Mouse (Mus musculus): Measurements from ENCODE around the gene Megf6. TPM values are rescaled to one million over a fixed set of nuclear protein-coding genes. Genes with fewer than 3 reads are reported as not detected.

The Megf6 gene
- 30.3 and 37.3 TPM in 2 replicates for polyA plus RNA-seq (2014; fragmentation: Nextera tagmentation; extraction: Ambion mirVana)

DNA sequence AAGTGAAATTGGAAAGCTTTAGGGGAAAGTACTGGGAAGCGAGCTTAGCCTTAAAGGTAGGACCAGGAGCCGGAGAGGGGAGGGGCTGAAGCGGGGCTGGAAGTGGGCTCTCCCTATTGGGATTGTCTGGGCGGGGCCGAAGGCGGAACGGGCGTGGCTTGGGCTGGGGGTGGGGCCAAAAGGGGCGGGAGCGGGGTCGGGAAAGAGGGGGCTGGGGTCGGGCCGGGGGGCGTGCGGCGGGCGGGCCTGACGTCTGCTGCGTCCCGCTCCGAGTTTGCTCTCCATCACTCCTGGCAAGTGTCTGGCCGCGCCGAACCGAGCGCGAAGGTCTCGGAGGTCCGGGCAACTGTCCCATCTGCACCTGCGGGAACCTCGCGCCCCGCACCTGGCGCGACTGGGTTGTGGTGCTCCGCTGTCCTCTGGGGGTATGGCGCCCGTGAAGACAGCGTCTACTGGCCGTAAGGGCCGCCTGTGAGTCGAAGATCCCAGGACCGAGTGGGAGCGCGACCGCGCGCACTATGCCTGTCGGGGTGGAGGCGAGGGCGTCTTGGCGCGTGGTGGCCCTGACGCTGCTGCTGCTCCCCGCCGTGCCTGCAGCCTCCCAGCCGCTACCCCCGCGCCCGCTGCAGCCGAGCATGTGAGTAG, at the start of gene Megf6:
Megf6 (plus strand) TSS at position 225 of the 645 bp plus-strand sequence.
- DNase-seq (ENCODE audit: low spot score) (peak; percentile 89), ATAC-seq (ENCODE audit: insufficient number of reproducible peaks, low FRiP score, low TSS enrichment, low read depth) (peak; percentile 80)
- Histone ChIP-seq H3K4me1 (ENCODE audit: control insufficient read depth, insufficient read depth, low read length) (peaks cover 26% of the 10 kb centered on the region), H3K4me2 (ENCODE audit: low read depth, severe bottlenecking) (peak within 1 kb of the TSS; percentile 98), H3K4me3 (ENCODE audit: low read depth, low read length) (peak within 1 kb of the TSS; percentile 71), H3K9me3 (ENCODE audit: control insufficient read depth, low read length) (no peaks in the 10 kb centered on the region), H3K27ac (replicated peaks; ENCODE audit: low read depth, low read length) (peak within 1 kb of the TSS; percentile 70), H3K36me3 (ENCODE audit: control insufficient read depth, insufficient read depth, low read length) (no peaks in the 10 kb centered on the region), H3K27me3 (ENCODE audit: control insufficient read depth, insufficient read depth, low read length) (peaks cover 11% of the 10 kb centered on the region; the same call in 1 of the 2 replicates), H3K9ac (ENCODE audit: low read length) (peak within 1 kb of the TSS; percentile 72)
- under 1% methylated on average over 61 of the region's 61 CpGs for WGBS

DNA sequence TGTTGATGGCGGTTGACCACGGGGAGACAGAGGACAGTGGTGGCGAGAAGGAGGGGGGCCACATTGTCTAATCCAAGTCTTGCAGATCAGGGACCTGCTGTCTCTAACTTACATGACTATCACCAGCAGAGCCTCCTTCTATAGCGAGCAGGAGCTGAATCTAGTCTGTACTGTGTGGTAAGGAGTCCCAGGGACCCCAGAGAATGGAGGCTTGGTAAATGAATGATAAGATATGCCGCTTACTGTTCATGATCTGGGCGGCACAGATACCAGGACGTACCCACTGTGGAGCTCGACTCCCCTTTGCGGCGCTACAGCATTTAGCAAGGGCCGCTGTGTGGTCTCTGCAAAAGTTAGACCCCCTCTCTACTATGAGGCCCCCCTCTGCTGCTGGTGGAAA, 48.7 kb upstream of the Megf6 start:
- no peak for ATAC-seq (ENCODE audit: insufficient number of reproducible peaks, low FRiP score, low TSS enrichment, low read depth)
- Histone ChIP-seq H3K4me3 (ENCODE audit: low read depth, low read length) (no peak overlapping the region), H3K9ac (ENCODE audit: low read length) (no peak overlapping the region), H3K4me1 (ENCODE audit: control insufficient read depth, insufficient read depth, low read length) (no peaks in the 10 kb centered on the region), H3K27me3 (ENCODE audit: control insufficient read depth, insufficient read depth, low read length) (0 out of 2 replicates have a peak, but pooled peaks cover 3% of the 10 kb centered on the region), H3K9me3 (ENCODE audit: control insufficient read depth, low read length) (no peaks in the 10 kb centered on the region), H3K27ac (replicated peaks; ENCODE audit: low read depth, low read length) (no peak overlapping the region), H3K4me2 (ENCODE audit: low read depth, severe bottlenecking) (no peak overlapping the region), H3K36me3 (ENCODE audit: control insufficient read depth, insufficient read depth, low read length) (no peaks in the 10 kb centered on the region)
- 76% methylated on average over 11 of the region's 11 CpGs for WGBS
- no peak for DNase-seq (ENCODE audit: low spot score)

DNA sequence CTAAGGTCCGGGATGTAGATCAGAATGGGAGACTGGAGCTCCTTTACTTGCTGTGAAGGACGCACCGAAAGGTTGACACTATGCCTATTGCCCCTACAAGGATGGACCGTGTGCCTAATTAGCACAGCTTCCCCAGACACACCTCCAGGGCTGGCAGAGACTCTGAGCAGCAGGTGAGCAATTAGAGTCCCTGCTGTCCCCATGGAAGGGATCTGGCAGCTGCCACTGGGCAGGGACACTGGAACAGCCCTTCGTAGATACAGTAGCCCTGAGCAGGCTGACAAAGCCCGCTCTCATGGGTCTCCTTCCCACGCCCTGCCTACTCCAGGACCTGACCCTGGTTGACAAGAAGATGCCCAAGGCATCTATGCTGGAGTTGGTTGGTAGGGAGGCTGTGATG, 48.2 kb upstream of the Megf6 start:
- 69% methylated on average over 7 of the region's 7 CpGs for WGBS
- no peak for DNase-seq (ENCODE audit: low spot score)
- Histone ChIP-seq H3K4me2 (ENCODE audit: low read depth, severe bottlenecking) (no peak overlapping the region), H3K27me3 (ENCODE audit: control insufficient read depth, insufficient read depth, low read length) (0 out of 2 replicates have a peak, but pooled peaks cover 3% of the 10 kb centered on the region), H3K27ac (replicated peaks; ENCODE audit: low read depth, low read length) (no peak overlapping the region), H3K36me3 (ENCODE audit: control insufficient read depth, insufficient read depth, low read length) (no peaks in the 10 kb centered on the region), H3K4me3 (ENCODE audit: low read depth, low read length) (no peak overlapping the region), H3K9me3 (ENCODE audit: control insufficient read depth, low read length) (no peaks in the 10 kb centered on the region), H3K9ac (ENCODE audit: low read length) (no peak overlapping the region), H3K4me1 (ENCODE audit: control insufficient read depth, insufficient read depth, low read length) (no peaks in the 10 kb centered on the region)
- no peak for ATAC-seq (ENCODE audit: insufficient number of reproducible peaks, low FRiP score, low TSS enrichment, low read depth)

DNA sequence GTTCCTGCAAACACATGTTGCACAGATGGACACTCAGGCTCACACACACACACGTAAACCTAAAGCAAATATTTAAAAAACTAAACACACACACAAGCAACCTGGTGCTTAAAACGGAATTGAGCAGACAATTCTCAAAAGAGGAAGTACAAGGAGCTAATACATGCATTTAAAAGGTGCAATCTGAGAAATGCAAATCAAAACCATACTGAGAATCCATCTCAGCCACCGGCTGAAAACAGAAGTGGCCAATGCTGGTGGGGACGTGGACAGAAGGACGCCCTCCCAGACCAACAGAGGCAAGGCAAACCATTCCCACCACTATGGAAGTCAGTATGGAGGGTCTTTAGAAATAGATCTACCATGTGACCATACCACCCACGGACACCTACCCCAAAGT, 47.0 kb upstream of the Megf6 start:
- WGBS: 80% methylated on average over 6 of the region's 6 CpGs
- Histone ChIP-seq H3K36me3 (ENCODE audit: control insufficient read depth, insufficient read depth, low read length) (no peaks in the 10 kb centered on the region), H3K9ac (ENCODE audit: low read length) (no peak overlapping the region), H3K27ac (replicated peaks; ENCODE audit: low read depth, low read length) (no peak overlapping the region), H3K27me3 (ENCODE audit: control insufficient read depth, insufficient read depth, low read length) (0 out of 2 replicates have a peak, but pooled peaks cover 3% of the 10 kb centered on the region), H3K4me3 (ENCODE audit: low read depth, low read length) (no peak overlapping the region), H3K4me2 (ENCODE audit: low read depth, severe bottlenecking) (no peak overlapping the region), H3K9me3 (ENCODE audit: control insufficient read depth, low read length) (no peaks in the 10 kb centered on the region), H3K4me1 (ENCODE audit: control insufficient read depth, insufficient read depth, low read length) (no peaks in the 10 kb centered on the region)
- DNase-seq (ENCODE audit: low spot score): no peak
- no peak for ATAC-seq (ENCODE audit: insufficient number of reproducible peaks, low FRiP score, low TSS enrichment, low read depth)

DNA sequence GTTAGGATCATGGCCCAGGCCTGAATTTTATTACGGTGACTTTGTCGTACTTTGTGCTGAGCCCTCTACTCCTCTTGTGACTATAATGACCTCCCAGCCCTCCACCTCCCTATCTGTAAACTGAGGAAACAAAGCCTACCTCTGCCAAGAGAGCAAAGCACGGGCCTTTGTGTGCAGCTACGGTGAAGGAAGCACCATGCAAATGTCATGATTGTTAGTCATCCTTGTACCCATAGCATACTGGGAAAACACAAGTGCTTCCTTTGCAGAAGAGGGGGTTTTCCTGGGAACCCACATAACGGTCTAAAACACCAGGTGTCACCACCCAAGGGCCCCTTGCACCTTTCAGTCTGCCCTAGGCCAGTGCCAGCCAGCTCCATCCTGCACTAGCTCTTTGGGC, 45.3 kb upstream of the Megf6 start:
- 0 out of 2 replicates have a peak, but pooled peaks cover 3% of the 10 kb centered on the region for H3K27me3 ChIP-seq (ENCODE audit: control insufficient read depth, insufficient read depth, low read length)

DNA sequence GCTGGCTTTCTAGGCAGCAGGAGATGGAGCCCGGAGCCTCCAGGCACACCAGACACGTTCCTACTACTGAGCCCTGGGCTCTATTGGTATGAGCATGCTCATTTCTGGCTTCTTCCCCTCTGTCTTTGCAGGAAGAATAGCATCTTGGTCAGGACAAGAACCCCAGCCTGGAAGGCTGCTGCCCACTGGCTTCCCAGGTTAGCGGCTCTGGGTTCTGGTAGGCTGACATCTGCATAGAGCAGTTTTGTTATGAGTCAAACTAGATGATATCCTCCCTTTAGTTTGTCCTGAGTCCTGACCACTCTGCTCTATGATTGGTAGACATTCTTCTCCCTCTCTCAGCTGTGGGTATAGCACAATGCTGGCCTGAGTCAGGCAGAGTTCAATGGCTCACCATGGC, 43.3 kb upstream of the Megf6 start:
- no peak for ATAC-seq (ENCODE audit: insufficient number of reproducible peaks, low FRiP score, low TSS enrichment, low read depth)
- WGBS: 78% methylated on average over 3 of the region's 3 CpGs
- H3K9me3 ChIP-seq (ENCODE audit: control insufficient read depth, low read length): no peaks in the 10 kb centered on the region
- H3K27ac ChIP-seq (replicated peaks; ENCODE audit: low read depth, low read length): no peak overlapping the region
- H3K4me1 ChIP-seq (ENCODE audit: control insufficient read depth, insufficient read depth, low read length): no peaks in the 10 kb centered on the region
- H3K4me2 ChIP-seq (ENCODE audit: low read depth, severe bottlenecking): no peak overlapping the region
- no peak overlapping the region for H3K4me3 ChIP-seq (ENCODE audit: low read depth, low read length)
- 0 out of 2 replicates have a peak, but pooled peaks cover 3% of the 10 kb centered on the region for H3K27me3 ChIP-seq (ENCODE audit: control insufficient read depth, insufficient read depth, low read length)
- no peak for DNase-seq (ENCODE audit: low spot score)
- no peaks in the 10 kb centered on the region for H3K36me3 ChIP-seq (ENCODE audit: control insufficient read depth, insufficient read depth, low read length)
- H3K9ac ChIP-seq (ENCODE audit: low read length): no peak overlapping the region

More for the DNA sequence above, 45.3 kb upstream of the Megf6 start:
- no peak overlapping the region for H3K4me3 ChIP-seq (ENCODE audit: low read depth, low read length)
- H3K9me3 ChIP-seq (ENCODE audit: control insufficient read depth, low read length): no peaks in the 10 kb centered on the region
- no peak overlapping the region for H3K4me2 ChIP-seq (ENCODE audit: low read depth, severe bottlenecking)
- no peak overlapping the region for H3K27ac ChIP-seq (replicated peaks; ENCODE audit: low read depth, low read length)
- no peak for ATAC-seq (ENCODE audit: insufficient number of reproducible peaks, low FRiP score, low TSS enrichment, low read depth)
- DNase-seq (ENCODE audit: low spot score): no peak
- no peaks in the 10 kb centered on the region for H3K4me1 ChIP-seq (ENCODE audit: control insufficient read depth, insufficient read depth, low read length)
- WGBS: 73% methylated on average over 5 of the region's 5 CpGs
- no peaks in the 10 kb centered on the region for H3K36me3 ChIP-seq (ENCODE audit: control insufficient read depth, insufficient read depth, low read length)
- H3K9ac ChIP-seq (ENCODE audit: low read length): no peak overlapping the region

DNA sequence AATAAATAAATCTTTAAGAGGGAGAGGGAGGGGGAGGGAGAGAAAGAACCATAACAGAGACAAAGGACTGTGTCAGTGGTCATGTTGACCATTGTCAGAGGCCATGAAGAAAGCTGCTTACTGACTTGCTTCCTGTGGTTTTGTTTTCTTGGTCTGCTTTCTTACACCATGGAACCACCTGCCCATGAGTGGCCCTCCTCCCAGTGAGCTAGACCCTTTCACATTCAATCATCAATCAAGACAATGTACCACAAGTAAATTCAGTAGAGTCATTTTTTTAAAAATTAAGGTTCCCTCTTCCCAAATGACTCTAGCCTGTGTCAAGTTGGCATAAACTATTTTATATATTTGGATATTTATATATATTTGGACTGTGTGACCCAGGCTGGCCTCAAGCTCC, 40.6 kb upstream of the Megf6 start:
- Histone ChIP-seq H3K4me3 (ENCODE audit: low read depth, low read length) (no peak overlapping the region), H3K27ac (replicated peaks; ENCODE audit: low read depth, low read length) (no peak overlapping the region), H3K27me3 (ENCODE audit: control insufficient read depth, insufficient read depth, low read length) (0 out of 2 replicates have a peak, but pooled peaks cover 2% of the 10 kb centered on the region), H3K9ac (ENCODE audit: low read length) (no peak overlapping the region), H3K9me3 (ENCODE audit: control insufficient read depth, low read length) (no peaks in the 10 kb centered on the region), H3K4me1 (ENCODE audit: control insufficient read depth, insufficient read depth, low read length) (no peaks in the 10 kb centered on the region), H3K4me2 (ENCODE audit: low read depth, severe bottlenecking) (no peak overlapping the region), H3K36me3 (ENCODE audit: control insufficient read depth, insufficient read depth, low read length) (no peaks in the 10 kb centered on the region)
- DNase-seq (ENCODE audit: low spot score) (no peak), ATAC-seq (ENCODE audit: insufficient number of reproducible peaks, low FRiP score, low TSS enrichment, low read depth) (no peak)

DNA sequence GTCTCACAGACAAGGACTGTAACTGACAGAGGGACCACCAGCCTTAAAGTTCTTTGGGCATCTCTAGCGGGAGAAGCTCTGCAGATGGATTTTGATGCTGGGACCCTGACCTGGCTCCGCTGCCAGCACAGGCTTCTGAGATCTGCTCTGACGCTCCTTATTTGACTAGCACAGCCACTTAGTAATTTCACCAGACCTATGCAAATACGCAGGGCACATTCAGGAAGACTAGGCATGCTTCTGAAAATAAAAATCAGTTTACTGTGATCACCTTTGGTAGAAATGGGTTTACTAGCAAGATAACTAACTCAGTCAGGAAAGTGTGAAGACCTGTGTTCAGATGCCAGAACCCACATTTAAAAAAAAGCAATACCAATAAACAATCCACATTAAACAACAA, 38.6 kb upstream of the Megf6 start:
- DNase-seq (ENCODE audit: low spot score) (no peak), ATAC-seq (ENCODE audit: insufficient number of reproducible peaks, low FRiP score, low TSS enrichment, low read depth) (no peak)
- Histone ChIP-seq H3K9me3 (ENCODE audit: control insufficient read depth, low read length) (no peaks in the 10 kb centered on the region), H3K9ac (ENCODE audit: low read length) (no peak overlapping the region), H3K27me3 (ENCODE audit: control insufficient read depth, insufficient read depth, low read length) (peaks cover 14% of the 10 kb centered on the region; the same call in 1 of the 2 replicates), H3K36me3 (ENCODE audit: control insufficient read depth, insufficient read depth, low read length) (no peaks in the 10 kb centered on the region), H3K27ac (replicated peaks; ENCODE audit: low read depth, low read length) (no peak overlapping the region), H3K4me2 (ENCODE audit: low read depth, severe bottlenecking) (no peak overlapping the region), H3K4me1 (ENCODE audit: control insufficient read depth, insufficient read depth, low read length) (no peaks in the 10 kb centered on the region), H3K4me3 (ENCODE audit: low read depth, low read length) (no peak overlapping the region)
- 79% methylated on average over 4 of the region's 4 CpGs for WGBS
